Mouse (Mus musculus) right cerebral cortex, postnatal 14 days (tissue): Measurements from ENCODE around the gene Mfap3l.
"Not testable (repeated sequence)": the region's sequence is repeated elsewhere in the genome, so short reads cannot be mapped to it uniquely, and the experiment has no call there.

Experiments
- DNase-seq: peaks from one replicate; pipeline ENCODE4 v3.0.0; 2022

The Mfap3l gene

DNA sequence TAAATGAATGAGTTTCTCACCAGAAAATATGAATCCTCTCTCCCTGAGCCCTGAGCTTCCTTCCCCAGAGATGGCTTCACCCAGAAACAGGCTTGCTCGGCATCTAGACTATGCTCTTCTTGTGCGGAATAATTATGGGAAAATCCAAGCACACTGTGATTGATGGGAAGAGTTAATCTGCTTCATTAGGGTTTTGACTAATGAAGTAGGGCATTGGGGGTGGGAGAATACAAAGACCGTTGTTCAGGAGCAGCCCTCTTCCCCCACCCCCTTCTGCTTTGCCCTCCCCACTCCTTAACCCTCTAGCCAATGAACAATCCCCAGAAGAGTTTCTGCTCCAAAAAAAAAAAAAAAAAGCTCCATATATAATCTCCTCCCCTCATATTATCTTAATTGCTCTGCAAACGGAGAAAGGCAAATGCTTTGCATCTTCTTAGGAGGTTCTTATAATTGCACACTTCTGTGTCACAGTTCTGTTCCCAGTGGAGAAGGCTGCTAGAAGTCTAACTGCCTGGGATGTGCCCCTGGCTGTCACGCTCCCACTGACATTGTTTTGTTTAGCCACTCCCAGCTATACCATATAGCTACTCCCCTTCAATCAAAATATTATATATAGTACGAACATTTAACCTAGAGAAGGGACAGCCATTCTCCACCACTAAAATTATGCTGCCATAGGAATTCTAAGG lies 24.9 kb downstream of the Mfap3l start:
- no peak for DNase-seq

DNA sequence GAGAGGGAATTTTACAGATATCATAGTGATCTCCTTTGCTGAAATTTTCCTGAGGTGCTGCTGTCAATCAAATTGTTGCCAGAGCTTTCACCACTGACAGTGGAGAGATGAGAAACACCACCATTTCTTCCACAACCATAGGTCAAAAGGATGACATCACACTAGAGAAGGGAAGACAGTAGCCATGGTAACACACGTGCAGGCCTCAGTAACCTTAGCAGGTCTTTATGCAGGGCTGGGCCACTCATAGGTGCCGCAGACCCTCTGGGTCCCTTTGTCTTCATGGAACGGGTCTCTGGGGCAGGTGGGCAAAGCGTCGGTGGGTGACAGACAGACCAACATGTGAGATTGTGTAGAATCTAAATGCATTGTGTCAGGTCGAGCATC lies 25.5 kb downstream of the Mfap3l start:
- no peak for DNase-seq

DNA sequence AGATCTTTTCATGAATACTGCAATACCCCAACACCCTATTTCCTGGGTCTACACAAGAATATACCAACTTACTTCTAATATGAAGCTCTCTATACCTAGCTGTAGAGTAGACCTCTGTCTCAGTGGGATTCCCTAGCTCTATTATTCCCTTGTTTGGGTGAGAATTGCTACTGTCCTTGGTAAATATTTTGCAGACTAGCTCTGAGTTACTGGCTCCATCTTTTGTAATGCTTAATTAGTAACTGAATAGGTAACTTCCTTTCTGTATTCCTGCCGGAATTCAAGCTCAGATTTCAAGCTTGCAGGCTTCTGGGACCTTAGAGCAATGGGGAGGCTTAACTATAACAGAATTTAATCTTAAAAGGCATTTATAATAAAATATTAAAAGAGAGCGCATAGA lies 26.1 kb downstream of the Mfap3l start:
- DNase-seq: not testable (repeated sequence)

DNA sequence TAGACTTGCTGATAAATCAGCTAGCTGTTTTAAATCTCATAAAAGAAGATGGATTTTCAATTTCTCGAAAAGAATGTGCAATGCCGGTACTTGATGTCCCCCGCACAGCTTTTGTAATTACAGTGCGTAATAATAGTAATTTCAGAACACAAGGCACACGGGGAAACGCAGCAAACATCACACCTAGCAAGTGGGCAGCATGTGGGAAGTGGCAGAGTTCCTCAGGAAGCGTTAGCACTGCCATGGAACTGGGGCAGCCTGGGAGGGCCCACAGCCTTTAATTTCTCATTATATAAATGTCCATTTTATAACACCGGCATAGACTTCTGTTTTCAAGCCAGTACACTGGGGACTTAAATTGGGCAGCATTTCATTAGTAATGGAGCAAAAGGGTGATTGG lies 27.1 kb downstream of the Mfap3l start:
- DNase-seq: no peak

DNA sequence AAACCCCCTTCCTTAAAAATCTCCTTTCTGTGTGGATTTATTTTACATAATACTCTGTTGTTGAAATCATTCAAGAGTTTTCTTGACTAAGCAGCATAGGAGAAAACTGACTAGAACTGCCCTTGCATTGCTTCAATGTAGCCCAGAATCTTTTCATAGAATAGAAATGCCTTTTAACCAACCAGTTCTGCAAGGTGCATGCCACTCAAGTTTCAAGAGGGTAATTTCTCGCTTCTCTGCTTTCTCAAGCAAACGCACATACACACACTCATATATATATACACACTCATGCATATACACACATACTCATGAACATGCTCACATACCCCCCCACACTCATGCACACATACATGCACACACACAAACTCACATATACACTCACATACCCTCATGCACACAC lies 28.6 kb downstream of the Mfap3l start:
- no peak for DNase-seq

DNA sequence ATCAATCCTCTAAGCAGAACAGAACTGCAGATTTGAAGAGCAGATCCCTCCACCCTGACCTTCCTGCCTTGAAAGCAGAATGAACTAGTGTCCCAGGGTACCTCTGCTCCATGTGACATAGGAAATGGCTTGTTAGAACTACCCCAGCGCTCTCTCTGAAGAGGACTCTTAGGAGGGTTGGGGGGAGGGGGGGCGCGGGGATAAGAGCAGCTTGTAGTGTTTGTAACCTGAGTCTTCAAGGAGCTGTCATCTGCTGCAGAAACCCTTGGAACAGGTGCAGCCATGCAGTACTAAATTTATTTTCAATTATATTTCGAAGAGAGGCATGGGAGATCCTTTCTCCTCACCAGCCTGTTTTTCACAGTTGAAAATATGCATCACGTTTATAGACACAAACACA lies 30.9 kb downstream of the Mfap3l start:
- no peak for DNase-seq

DNA sequence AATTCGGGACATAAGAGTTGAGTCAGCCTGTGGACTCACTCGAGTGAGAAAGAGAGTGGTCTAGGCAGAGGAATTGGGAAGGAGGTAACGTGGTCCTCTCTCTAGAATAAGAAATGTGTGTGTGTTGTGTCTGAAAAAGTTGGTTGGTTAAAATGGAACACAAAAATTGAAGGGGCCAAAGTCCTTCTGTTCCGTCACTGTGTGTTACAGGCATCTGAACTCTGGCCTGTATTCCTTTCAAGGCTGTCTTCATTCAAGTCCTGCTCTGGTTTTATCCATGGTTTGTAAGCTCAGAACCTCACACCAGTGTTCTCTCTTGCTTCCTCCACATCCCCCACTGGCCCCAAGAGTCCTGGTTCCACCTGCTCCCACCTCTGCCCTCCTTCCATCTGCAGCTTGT lies 33.2 kb downstream of the Mfap3l start:
- no peak for DNase-seq

DNA sequence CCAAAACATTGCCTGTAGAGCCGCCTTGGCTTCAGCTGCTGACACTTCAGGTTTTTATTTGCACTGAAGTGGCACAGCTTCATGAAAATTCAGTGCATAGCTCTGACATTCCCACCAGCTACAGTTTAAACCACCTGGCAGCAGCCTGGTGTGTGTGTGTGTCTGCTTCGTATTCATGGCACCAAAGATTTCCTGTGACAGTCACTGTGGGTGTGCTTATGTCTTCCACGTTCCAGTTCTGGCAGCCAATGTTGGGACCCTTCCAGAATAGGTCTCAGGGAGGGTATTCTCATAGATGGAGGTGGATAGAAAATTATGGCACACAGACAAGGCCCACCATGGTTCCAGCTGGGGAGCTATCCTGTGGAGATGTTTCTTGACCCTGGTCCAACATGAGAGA lies 34.2 kb downstream of the Mfap3l start:
- no peak for DNase-seq

DNA sequence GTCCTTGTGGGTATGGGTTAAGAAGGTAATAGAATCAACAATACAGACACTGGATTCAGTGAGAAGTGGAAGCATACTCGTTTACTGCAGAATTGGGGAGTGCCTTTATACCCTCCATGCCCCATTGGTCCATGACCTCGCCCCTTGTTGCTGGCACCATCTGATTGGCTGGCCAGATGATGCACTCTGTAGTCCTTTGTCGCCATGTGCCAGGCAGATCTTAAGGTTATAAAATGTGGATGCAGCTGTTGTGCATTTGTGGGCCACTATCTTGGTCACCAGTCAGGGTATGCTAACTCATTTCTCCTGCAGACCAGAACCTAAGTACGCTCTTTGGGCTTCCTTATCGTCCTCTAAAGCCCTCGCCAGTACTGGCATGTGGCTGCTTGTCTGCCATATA lies 46.0 kb downstream of the Mfap3l start:
- DNase-seq: no peak

DNA sequence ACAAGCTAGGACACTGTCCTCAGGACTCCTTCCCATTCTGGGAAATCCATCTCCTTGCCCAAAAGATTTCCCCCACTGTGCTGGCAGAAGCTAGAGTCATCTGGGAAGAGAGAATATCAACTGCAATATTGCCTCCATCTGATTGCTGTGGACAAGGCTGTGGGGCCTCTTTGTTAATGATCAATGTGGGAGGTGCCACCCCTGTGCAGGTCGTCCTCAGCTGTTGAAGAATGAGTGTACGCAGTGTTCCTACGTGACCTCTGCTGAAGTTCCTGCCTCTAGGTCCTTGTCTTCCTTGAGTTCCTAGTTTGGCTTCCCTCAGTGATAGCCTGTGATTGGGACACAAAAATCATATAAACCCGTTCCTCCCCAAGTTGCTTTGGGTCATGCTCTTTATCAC lies 49.2 kb downstream of the Mfap3l start:
- no peak for DNase-seq

DNA sequence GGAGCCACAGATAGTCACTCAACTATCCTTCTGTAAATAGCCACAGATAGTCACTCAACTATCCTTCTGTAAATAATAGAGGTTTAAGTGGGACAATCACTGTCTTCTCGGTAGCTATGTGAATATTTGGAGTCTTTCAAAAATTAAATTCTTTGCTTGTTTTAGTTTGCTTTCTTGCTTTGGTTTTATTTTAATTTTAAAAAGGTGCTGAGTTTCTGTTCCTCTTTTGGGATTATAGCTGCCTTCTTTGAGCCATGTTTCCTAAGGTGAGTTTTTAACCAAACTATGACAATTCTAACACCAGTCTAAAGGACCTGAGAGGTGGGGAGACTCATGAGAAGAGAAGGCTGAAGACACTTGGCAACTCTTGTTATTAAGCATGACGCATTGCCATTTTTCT lies 49.7 kb downstream of the Mfap3l start:
- DNase-seq: no peak

DNA sequence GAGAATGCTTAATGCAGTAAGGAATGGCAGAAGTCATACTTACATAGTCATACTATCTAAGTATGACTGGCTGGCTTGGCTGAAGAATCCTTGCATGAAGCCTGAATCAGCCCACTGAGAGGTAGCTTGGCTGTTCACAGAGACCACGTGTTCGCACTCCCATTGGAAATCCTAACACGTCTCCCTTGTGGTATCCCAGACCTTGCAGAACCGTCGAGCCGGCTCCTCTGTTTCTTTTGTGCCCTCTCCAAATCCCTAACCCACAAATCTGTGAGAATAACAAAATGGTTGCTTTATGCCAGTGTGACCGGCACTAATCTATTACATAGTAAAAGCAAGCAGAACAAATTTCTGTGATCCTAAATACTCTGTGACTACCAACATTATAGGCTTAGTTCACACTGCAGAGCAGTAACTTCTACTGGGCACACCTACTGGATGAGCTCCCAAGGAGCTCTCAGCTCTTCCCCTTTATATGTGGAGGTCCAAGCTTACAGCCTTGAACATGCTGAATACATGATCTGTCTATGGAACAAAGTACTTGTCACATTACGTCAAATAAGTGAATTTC lies 79.0 kb downstream of the Mfap3l start:
- DNase-seq: no peak

DNA sequence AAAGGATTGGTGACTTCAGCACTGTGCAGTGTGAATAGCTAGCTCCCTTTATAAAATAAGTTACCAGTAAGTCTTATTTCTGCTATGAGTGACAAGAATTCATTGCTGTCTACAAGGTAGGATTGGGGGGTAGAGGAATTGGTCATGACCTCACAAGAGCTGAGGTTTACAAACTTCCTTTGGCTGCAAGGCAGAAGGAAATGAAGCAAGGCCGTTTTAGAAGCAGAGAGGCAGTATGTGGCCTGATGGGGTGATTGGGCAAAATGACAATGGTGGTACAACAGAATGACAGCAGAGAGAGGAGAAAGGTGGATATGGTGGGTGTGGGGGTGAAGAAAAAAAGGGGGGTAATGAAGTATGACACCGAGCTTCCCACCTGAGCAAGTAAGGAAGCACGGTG lies 82.1 kb downstream of the Mfap3l start:
- no peak for DNase-seq

DNA sequence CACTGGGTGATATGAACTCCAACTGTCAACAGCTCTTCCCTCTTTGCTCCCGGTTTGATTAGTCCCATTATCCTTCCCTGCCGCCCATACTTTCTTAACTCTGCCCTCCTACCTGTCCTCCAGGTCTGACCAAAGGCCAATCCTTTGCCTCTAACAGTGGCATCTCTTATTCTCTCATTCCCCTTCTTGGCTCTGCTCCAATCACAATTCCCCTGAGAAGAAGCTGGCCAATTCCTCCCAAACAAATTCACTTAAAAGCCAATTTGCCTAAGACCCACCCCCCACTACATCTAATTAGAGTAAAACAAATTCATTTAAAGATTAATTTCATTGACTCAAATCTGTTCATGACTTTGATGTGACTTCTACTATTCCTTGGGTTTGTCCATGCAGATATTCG lies 86.1 kb downstream of the Mfap3l start:
- DNase-seq: no peak
